Mouse (Mus musculus): ENCODE measurements around the gene Lin52.

DNA sequence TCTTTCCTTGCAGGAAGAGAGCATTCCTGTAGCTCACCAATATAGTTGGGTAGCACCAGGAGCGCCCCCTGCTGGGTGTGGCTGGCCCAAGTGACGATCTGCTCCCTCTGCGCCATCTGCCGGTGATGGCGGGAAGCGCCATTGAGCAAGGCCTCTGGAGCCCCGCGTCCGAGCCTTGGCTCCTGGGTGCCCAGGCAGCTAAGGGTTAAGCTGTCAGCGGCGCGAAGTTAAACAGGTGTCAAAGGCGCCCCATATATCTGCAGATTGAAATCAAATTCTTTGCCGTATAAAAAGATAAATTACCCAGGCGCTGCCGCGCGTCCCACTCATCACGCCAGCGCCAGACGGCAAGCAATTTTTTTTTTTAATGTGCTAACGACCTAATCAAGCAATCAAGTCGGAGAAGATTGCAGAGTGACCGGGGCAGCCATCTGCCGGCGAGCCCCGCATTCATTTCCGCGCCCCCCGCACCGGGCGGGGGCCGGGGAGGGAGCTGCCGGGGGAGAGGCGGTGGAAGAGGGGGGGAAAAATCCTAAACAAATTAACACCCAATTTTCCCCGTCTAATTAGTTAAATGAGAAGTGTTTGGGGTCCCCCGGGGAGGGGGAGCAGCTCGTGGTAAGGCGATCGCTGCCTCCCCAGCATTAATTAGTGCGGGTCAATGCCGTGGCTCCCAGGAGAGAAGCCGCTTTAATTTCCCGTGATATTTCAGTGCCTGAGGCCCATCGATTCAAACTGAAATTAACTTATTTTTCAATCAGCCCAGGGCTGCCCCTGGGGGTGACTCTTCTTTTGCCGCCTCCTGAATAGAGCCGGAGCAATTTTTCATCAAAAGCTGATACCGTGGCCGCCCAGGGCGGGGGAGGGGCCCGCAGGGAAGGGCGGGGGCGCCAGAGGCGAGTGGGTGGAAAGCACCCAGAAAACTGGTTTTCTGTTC, 138.9 kb downstream of the Lin52 start:
- TF ChIP-seq POLR2A (IDR thresholded peaks at IDR 0.05; ENCODE audit: borderline replicate concordance, extremely low read depth, insufficient read depth, insufficient read length, poor library complexity, severe bottlenecking): no peak
- TF ChIP-seq CTCF (IDR thresholded peaks at IDR 0.05; ENCODE audit: borderline replicate concordance, extremely low read depth, insufficient read depth, insufficient read length): peak; percentile 100
